Mouse (Mus musculus) midbrain, embryonic 11.5 days (tissue): ENCODE results near the gene Hdac9. TPM values are rescaled to one million over a fixed set of nuclear protein-coding genes. Genes with fewer than 3 reads are reported as not detected.

Source experiments
- ATAC-seq: fragments of 200-750 bp; cut with Nextera tagmentation; 2 replicates; pipeline ENCODE4 v1.8.0; 2017; ENCODE audit warnings: moderate TSS enrichment, moderate library complexity; ENCODE audit not compliant: low FRiP score
- DNase-seq: peaks from one replicate; pipeline ENCODE4 v3.0.0; 2015; ENCODE audit warnings: low spot score; ENCODE audit errors: missing footprints
- H3K27ac ChIP-seq: fragments of 300-500 bp; sonication (generic); 2 replicates; pipeline ENCODE4 v1.5.1; 2014; ENCODE audit warnings: low read depth, low read length
- H3K27me3 ChIP-seq: fragments of 300-500 bp; sonication (generic); 2 replicates; pipeline ENCODE4 v1.6.1; 2014; ENCODE audit warnings: mild to moderate bottlenecking, low read length, moderate library complexity, mixed read lengths; ENCODE audit not compliant: control insufficient read depth, insufficient read depth
- H3K36me3 ChIP-seq: fragments of 300-500 bp; sonication (generic); 2 replicates; pipeline ENCODE4 v1.6.1; 2014; ENCODE audit warnings: mild to moderate bottlenecking, low read length, moderate library complexity, mixed read lengths; ENCODE audit not compliant: control insufficient read depth, insufficient read depth
- H3K4me1 ChIP-seq: fragments of 300-500 bp; sonication (generic); 2 replicates; pipeline ENCODE4 v1.6.1; 2014; ENCODE audit warnings: low read length; ENCODE audit not compliant: control insufficient read depth, insufficient read depth
- H3K4me2 ChIP-seq: fragments of 300-500 bp; sonication (generic); 2 replicates; pipeline ENCODE4 v1.6.1; 2014; ENCODE audit warnings: mild to moderate bottlenecking, moderate library complexity
- H3K4me3 ChIP-seq: fragments of 300-500 bp; sonication (generic); 2 replicates; pipeline ENCODE4 v1.5.1; 2014; ENCODE audit warnings: low read depth, low read length
- H3K9ac ChIP-seq: fragments of 300-500 bp; sonication (generic); 2 replicates; pipeline ENCODE4 v1.6.1; 2014; ENCODE audit warnings: low read length
- H3K9me3 ChIP-seq: fragments of 300-500 bp; sonication (generic); 2 replicates; pipeline ENCODE4 v1.6.1; 2016; ENCODE audit warnings: low read length; ENCODE audit not compliant: control insufficient read depth
- WGBS: fragments of 180-500 bp; shearing (Covaris S2); extraction: QIAGEN DNeasy Blood & Tissue Kit; methylation state at CpG from one replicate; pipeline ENCODE4 v1.1.7; 2014; 5-methylcytosine and 5-hydroxymethylcytosine counted together
- polyA plus RNA-seq: library from polyadenylated mRNA; unstranded; fragments of >200 nt; fragmentation: Nextera tagmentation; extraction: Ambion mirVana; gene quantifications from 2 replicates; pipeline ENCODE4 v1.2.1, GENCODE M21; 2014

Gene Hdac9
- polyA plus RNA-seq, 1 experiment from 2014 or later = 14.1 TPM

GRCm38 (mm10) chr12:34618321-34618720 is 298.6 kb downstream of the Hdac9 start:
- DNase-seq = no peak
- Histone ChIP-seq H3K9me3 (no peaks in the 10 kb centered on the region), H3K27me3 (no peaks in the 10 kb centered on the region), H3K4me3 (no peak overlapping the region), H3K9ac (no peak overlapping the region), H3K4me2 (no peak overlapping the region), H3K27ac (no peak overlapping the region), H3K36me3 (no peaks in the 10 kb centered on the region), H3K4me1 (no peaks in the 10 kb centered on the region)
- no peak for ATAC-seq
- 85% methylated on average over 3 of the region's 3 CpGs for WGBS

GRCm38 (mm10) chr12:34617836-34618235 is 299.1 kb downstream of the Hdac9 start:
- no peaks in the 10 kb centered on the region for H3K4me1 ChIP-seq
- WGBS = 86% methylated on average over 10 of the region's 10 CpGs
- H3K36me3 ChIP-seq = no peaks in the 10 kb centered on the region
- no peak overlapping the region for H3K4me3 ChIP-seq
- DNase-seq (no peak), ATAC-seq (no peak)
- no peaks in the 10 kb centered on the region for H3K27me3 ChIP-seq
- H3K27ac ChIP-seq = no peak overlapping the region
- H3K9ac ChIP-seq = no peak overlapping the region
- H3K4me2 ChIP-seq = no peak overlapping the region
- no peaks in the 10 kb centered on the region for H3K9me3 ChIP-seq

GRCm38 (mm10) chr12:34614796-34615195 is 302.1 kb downstream of the Hdac9 start:
- H3K4me1 ChIP-seq = no peaks in the 10 kb centered on the region
- no peaks in the 10 kb centered on the region for H3K9me3 ChIP-seq
- ATAC-seq (no peak), DNase-seq (no peak)
- H3K4me2 ChIP-seq = no peak overlapping the region
- H3K27ac ChIP-seq = no peak overlapping the region
- no peaks in the 10 kb centered on the region for H3K27me3 ChIP-seq
- no peaks in the 10 kb centered on the region for H3K36me3 ChIP-seq
- 86% methylated on average over 5 of the region's 5 CpGs for WGBS
- H3K9ac ChIP-seq = no peak overlapping the region
- H3K4me3 ChIP-seq = no peak overlapping the region

GRCm38 (mm10) chr12:34612511-34612910 is 304.4 kb downstream of the Hdac9 start:
- H3K9me3 ChIP-seq = no peaks in the 10 kb centered on the region

GRCm38 (mm10) chr12:34604521-34604920 is 312.4 kb downstream of the Hdac9 start:
- Histone ChIP-seq H3K9ac (no peak overlapping the region), H3K36me3 (no peaks in the 10 kb centered on the region), H3K27ac (no peak overlapping the region), H3K9me3 (no peaks in the 10 kb centered on the region), H3K4me1 (no peaks in the 10 kb centered on the region), H3K27me3 (no peaks in the 10 kb centered on the region), H3K4me2 (no peak overlapping the region), H3K4me3 (no peak overlapping the region)
- no peak for ATAC-seq
- DNase-seq = no peak
- WGBS = 88% methylated on average over 4 of the region's 4 CpGs

More at GRCm38 (mm10) chr12:34612511-34612910, 304.4 kb downstream of the Hdac9 start:
- ATAC-seq = no peak
- Histone ChIP-seq H3K36me3 (no peaks in the 10 kb centered on the region), H3K27me3 (no peaks in the 10 kb centered on the region), H3K9ac (no peak overlapping the region), H3K4me1 (no peaks in the 10 kb centered on the region), H3K4me2 (no peak overlapping the region), H3K4me3 (no peak overlapping the region), H3K27ac (no peak overlapping the region)
- 90% methylated on average over 3 of the region's 3 CpGs for WGBS
- DNase-seq = no peak

- H3K4me3 ChIP-seq = no peak overlapping the region
- H3K36me3 ChIP-seq = no peaks in the 10 kb centered on the region
- no peak overlapping the region for H3K9ac ChIP-seq
- 91% methylated on average over 10 of the region's 10 CpGs for WGBS
- H3K27ac ChIP-seq = no peak overlapping the region
- ATAC-seq (no peak), DNase-seq (no peak)
- no peak overlapping the region for H3K4me2 ChIP-seq
- H3K27me3 ChIP-seq = no peaks in the 10 kb centered on the region
- no peaks in the 10 kb centered on the region for H3K9me3 ChIP-seq
- no peaks in the 10 kb centered on the region for H3K4me1 ChIP-seq
These were observed 322.6 kb downstream of the Hdac9 start for GRCm38 (mm10) chr12:34594167-34594793.

GRCm38 (mm10) chr12:34587171-34587570 is 329.7 kb downstream of the Hdac9 start:
- Histone ChIP-seq H3K9me3 (no peaks in the 10 kb centered on the region), H3K9ac (no peak overlapping the region), H3K36me3 (no peaks in the 10 kb centered on the region), H3K4me3 (no peak overlapping the region), H3K27ac (no peak overlapping the region), H3K27me3 (no peaks in the 10 kb centered on the region), H3K4me2 (no peak overlapping the region), H3K4me1 (no peaks in the 10 kb centered on the region)
- 43% methylated on average over 4 of the region's 4 CpGs for WGBS
- ATAC-seq = no peak
- DNase-seq = no peak

- ATAC-seq = no peak
These were observed 334.4 kb downstream of the Hdac9 start for GRCm38 (mm10) chr12:34582522-34582921.

GRCm38 (mm10) chr12:34579220-34579619 is 337.7 kb downstream of the Hdac9 start:
- no peaks in the 10 kb centered on the region for H3K9me3 ChIP-seq
- no peaks in the 10 kb centered on the region for H3K36me3 ChIP-seq
- H3K4me1 ChIP-seq = no peaks in the 10 kb centered on the region
- DNase-seq = no peak
- no peak for ATAC-seq
- H3K9ac ChIP-seq = no peak overlapping the region
- WGBS = 82% methylated on average over 1 of the region's 1 CpGs
- no peak overlapping the region for H3K4me2 ChIP-seq
- H3K4me3 ChIP-seq = no peak overlapping the region
- H3K27me3 ChIP-seq = no peaks in the 10 kb centered on the region
- no peak overlapping the region for H3K27ac ChIP-seq

More at GRCm38 (mm10) chr12:34582522-34582921, 334.4 kb downstream of the Hdac9 start:
- Histone ChIP-seq H3K9ac (no peak overlapping the region), H3K4me2 (no peak overlapping the region), H3K27ac (no peak overlapping the region), H3K4me3 (no peak overlapping the region), H3K27me3 (no peaks in the 10 kb centered on the region), H3K4me1 (no peaks in the 10 kb centered on the region), H3K9me3 (no peaks in the 10 kb centered on the region), H3K36me3 (no peaks in the 10 kb centered on the region)
- no peak for DNase-seq
- 85% methylated on average over 4 of the region's 4 CpGs for WGBS
